Mouse (Mus musculus) stomach, postnatal 0 days (tissue): ENCODE measurements around the gene Kif23.

Experiments used
- CTCF ChIP-seq: IDR thresholded peaks from 2 replicates; pipeline ENCODE4 v1.5.1; 2016; ENCODE audit warnings: antibody characterized with exemption, low read depth, mild to moderate bottlenecking, moderate library complexity
- EP300 ChIP-seq: optimal IDR thresholded peaks from 2 replicates; pipeline ENCODE3; 2016; ENCODE audit warnings: antibody characterized with exemption

GRCm38 (mm10) chr9:61959921-61960569, 13.5 kb upstream of the Kif23 start:
- TF ChIP-seq EP300, result no peak
- no peak for TF ChIP-seq CTCF
